Mouse (Mus musculus): ENCODE data around the gene Gm28374. TPM values are rescaled to one million over a fixed set of nuclear protein-coding genes. Genes with fewer than 3 reads are reported as not detected.

Gene Gm28374
- 1.0 to 1.4 TPM in 2 of 4 replicates, not detected in the others for total RNA-seq (2023; ENCODE audit: inconsistent age)

GRCm38 (mm10) chr19:6082156-6082555 is at the start of gene Gm28374:
Gene Gm28374 (minus strand): TSS chr19:6082256.

DNA sequence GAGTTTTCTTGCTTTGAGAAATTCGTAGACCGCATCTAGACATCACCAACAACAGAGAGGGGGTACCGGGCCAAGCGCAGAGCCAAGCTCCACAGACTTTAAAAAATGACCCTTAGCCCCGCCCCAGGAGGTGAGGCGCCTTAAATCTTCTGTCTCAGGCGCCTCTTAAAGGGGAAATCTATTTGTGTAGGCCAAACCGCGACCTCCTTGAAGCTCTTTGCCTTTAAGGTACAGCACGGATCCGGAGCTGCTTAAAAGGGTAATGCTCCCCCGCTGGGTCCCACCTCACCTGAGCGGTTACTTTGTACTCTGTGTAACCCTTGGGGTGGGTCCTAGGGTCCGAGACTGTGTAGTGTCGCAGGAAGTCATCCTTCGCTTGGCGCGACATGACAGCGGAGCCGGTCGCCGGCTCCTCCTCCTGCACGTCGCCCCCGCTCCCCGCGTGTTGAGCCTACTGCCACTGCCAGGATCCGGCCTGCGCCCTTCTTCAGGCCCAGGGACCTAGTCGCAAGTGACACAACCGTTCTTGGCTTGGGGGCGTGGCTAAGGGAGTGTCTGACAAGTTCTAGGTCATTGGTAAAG is 45.8 kb upstream of the Gm28374 start, which contains the start of gene Snx15:
Gene Snx15 (minus strand): TSS at position 545 of the 582 bp plus-strand sequence.

DNA sequence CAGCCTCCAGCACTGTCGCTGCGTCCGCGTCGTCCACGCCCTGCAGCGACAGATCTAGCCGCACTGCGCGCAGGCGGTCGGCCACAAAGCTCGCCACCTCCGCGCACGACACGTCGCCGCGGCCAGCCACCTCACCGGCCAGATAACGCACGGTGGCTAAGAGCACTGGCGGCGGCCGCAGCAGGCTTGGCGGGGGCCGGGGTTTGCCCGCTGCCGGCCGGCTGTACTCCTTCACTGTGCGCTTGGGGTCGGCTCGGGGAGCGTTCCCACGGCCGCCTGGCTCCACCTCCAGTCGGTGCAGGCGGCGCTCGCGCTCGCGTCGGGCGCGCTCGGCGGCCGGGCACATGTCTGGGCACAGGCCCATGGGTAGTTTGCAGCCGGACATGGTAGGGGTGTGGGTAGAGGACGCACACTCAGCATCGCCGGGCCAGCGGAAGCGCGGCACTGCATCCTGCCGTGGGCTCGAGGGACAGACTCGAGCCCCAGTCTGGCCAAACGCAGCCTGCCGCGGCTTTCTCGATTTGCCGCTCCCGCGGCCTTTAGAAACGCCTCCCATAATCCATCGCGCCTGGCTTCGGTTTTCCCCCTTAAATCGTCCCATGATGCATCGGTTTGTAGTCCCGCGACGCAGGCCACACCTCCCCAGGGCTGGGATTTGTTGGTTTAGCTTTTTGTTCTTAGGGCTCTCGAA is 36.1 kb upstream of the Gm28374 start, which contains the start of gene Sac3d1:
Gene Sac3d1 (minus strand): TSS at position 665 of the 691 bp plus-strand sequence.

DNA sequence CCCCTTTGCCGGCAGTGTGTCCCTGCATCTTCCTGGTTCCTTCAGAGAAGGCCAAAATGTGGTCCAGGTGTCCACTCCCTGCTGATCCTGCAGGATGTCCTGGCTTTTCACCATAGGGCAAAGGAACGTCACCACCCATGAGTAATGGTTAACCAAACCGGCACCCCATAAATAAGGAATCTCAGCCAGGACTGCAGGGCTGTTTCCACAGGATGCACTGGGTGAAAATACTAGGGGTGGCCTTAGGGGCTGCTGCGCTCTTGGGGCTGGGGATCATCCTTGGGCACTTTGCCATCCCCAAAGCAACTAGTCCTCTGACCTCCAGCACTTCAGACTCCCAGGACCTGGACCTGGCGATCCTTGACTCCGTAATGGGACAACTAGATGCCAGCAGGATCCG is 23.5 kb upstream of the Gm28374 start, which contains the start of gene Naaladl1:
Gene Naaladl1 (plus strand): TSS at position 197 of the 400 bp plus-strand sequence.

DNA sequence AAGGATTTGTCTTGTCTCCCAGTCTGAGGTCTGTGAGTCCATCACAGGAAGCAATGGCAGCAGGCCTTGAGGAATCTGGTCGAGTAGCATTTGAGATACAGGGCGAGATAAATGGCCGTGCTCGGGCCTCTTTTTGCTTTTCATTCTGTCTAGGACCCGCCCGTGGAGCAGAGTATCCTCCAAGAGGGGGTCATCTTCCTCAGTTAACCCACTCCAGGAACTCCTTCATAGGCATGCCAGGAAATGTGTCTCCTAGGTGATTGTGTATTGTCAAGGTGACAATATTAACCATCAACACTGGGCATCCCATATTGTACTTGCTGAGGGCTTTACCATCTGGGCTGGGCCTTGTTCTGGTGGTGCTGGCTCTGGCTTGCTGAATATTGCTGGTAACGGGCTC is 12.1 kb upstream of the Gm28374 start, which contains the start of gene AC131692.1:
Gene AC131692.1 (plus strand): TSS at position 301 of the 400 bp plus-strand sequence.

DNA sequence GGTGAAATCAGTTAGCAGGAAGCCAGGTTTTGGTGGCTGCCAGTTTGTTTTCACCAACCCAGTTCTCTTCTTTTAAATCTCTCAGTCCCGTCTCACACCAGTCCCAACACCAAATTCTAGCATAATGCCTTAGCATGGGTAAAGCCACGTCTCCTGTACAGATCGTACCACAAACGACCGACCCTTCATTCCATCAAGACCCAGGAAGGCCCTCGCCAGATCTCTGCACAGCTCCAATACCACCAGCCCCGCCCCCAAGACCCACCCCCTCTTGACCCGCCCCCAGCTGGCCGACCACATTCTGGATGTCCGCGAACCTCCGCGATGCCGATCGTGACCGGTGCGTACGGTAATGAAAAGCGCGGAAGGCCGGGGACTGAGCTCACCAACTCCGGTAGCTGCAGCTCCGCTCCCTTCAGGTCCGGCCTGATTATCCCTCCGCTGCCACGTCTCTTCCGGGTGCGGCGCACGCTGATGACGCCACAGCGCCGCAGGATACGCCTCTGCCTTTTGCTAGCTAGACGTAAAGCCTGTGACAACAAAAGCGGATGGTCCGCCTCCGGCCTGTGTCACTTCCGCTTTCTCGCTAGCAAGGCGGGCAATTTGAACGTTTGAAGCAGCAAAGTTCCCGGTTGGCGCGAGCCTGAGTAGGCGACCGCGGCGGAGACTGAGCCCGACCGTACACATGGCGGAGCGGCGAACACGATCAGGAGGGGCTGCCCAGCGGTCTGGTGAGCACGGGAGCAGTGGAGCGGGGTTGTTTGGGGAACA is 2.6 kb upstream of the Gm28374 start, which contains the start of the genes Zfpl1 and Cdca5:
Gene Zfpl1 (minus strand): TSS at position 479 of the 771 bp plus-strand sequence.
Gene Cdca5 (plus strand): TSS at position 506 of the 771 bp plus-strand sequence.

DNA sequence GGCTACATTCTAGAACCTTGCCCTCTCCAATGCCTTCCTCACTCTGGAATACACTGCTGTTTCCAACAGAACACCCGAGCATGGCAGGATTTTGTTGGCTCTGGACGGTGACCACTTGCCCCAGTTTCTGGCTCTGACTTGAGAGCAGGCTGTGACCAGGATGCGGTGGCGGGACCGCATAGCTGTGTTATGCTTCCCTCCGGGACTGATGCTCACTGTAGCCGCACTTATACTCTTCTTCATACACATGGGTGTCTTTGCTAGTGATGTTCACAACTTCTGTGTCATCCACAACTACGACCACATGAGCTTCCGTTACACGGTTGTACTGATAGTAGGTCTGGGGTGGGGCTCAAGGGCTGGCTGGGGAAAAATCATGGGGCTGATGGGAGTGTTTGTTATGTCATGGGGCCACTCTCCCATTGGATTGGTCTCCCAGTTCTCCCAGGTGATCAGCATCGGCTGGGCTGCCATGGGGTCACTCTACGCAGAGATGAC is 2.0 kb downstream of the Gm28374 start, which contains the start of gene Tmem262:
Gene Tmem262 (plus strand): TSS at position 51 of the 498 bp plus-strand sequence.

DNA sequence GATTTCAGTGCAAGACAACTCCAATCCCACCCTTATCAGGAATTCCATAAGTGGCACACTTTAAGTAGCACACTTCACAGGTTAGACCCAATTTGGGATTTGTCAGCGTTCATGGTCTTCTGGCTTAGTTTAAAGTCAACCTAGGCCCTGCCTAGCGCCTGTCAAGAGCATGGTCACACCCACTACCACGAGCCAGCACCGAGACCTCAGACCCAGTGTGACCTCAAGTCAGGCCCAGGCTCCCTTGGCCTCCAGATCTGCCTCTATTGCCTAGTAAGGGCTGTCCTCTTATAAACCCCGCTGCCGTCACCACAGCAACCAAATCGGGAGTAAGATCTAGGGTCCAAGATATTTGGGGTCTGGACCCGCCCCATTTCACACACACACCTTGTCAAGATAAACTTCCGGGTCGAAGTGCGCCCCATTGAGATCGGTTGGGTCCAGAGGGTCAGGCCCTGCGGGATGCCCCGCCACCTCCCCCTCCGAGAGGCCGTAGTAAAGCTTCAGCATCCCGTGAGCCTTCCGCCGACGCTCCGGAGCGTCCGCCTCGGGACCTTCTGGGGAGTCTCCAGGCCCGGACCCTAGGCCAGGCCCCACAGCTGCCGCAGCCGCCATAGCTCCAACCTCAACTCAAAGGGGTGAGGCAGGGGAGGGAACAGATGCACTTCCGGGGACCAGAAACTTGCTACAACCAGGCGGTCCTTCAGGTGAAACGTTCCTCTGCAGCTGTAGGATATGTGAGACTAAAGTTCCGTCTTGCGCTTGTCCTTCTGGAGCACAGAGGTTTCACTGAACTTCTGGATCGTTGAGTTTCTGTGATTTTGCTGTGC is 5.3 kb downstream of the Gm28374 start, which contains the start of gene Vps51:
Gene Vps51 (minus strand): TSS at position 668 of the 830 bp plus-strand sequence.

GRCm38 (mm10) chr19:6067724-6068415 is 14.2 kb downstream of the Gm28374 start, which contains the start of gene Tm7sf2:
Gene Tm7sf2 (minus strand): TSS chr19:6068373.

GRCm38 (mm10) chr19:6061021-6061533 is 21.0 kb downstream of the Gm28374 start, which contains the start of gene Znhit2:
Gene Znhit2 (plus strand): TSS chr19:6061192.

GRCm38 (mm10) chr19:6057313-6058096 is 24.6 kb downstream of the Gm28374 start, which contains the start of the genes Mrpl49 and Fau:
Gene Mrpl49 (minus strand): TSS chr19:6057785.
Gene Fau (plus strand): TSS chr19:6057844.

GRCm38 (mm10) chr19:6046294-6047153 is 35.5 kb downstream of the Gm28374 start, which contains the start of gene Syvn1:
Gene Syvn1 (plus strand): TSS chr19:6046576.

Other genes with a start within 250 kb of the Gm28374 start
- gene Frmd8, start 207.0 kb downstream of the Gm28374 start, total RNA-seq (2023; ENCODE audit: inconsistent age): 29.4 to 40.1 TPM (median 35.7 TPM) in 4 replicates
- 21.3 to 29.7 TPM (median 22.3 TPM) in 4 replicates for gene Slc25a45, start 204.4 kb downstream of the Gm28374 start, total RNA-seq (2023; ENCODE audit: inconsistent age)
- 1.9 to 2.7 TPM (median 2.6 TPM) in 4 replicates for gene Tigd3, start 188.1 kb downstream of the Gm28374 start, total RNA-seq (2023; ENCODE audit: inconsistent age)
- gene Dpf2, start 169.2 kb downstream of the Gm28374 start, total RNA-seq (2023; ENCODE audit: inconsistent age): 161 to 182 TPM (median 167 TPM) in 4 replicates
- gene Cdc42ep2, start 157.4 kb downstream of the Gm28374 start, total RNA-seq (2023; ENCODE audit: inconsistent age): 0.29 to 0.69 TPM (median 0.35 TPM) in 3 of 4 replicates, not detected in the other
- gene Pola2, start 118.1 kb downstream of the Gm28374 start, total RNA-seq (2023; ENCODE audit: inconsistent age): 73.1 to 80.6 TPM (median 74.2 TPM) in 4 replicates
- not detected in 4 replicates for gene Slc22a20, start 96.1 kb downstream of the Gm28374 start, total RNA-seq (2023; ENCODE audit: inconsistent age)
- 82.1 to 108 TPM (median 91.6 TPM) in 4 replicates for gene Capn1, start 66.4 kb downstream of the Gm28374 start, total RNA-seq (2023; ENCODE audit: inconsistent age)
- gene Syvn1, start 35.7 kb downstream of the Gm28374 start, total RNA-seq (2023; ENCODE audit: inconsistent age): 176 to 196 TPM (median 188 TPM) in 4 replicates
- 14.5 to 19.1 TPM (median 18.6 TPM) in 4 replicates for gene Mrpl49, start 24.5 kb downstream of the Gm28374 start, total RNA-seq (2023; ENCODE audit: inconsistent age)
- 3,370 to 3,487 TPM (median 3,432 TPM) in 4 replicates for gene Fau, start 24.4 kb downstream of the Gm28374 start, total RNA-seq (2023; ENCODE audit: inconsistent age)
- 11.7 to 16.6 TPM (median 12.9 TPM) in 4 replicates for gene Znhit2, start 21.1 kb downstream of the Gm28374 start, total RNA-seq (2023; ENCODE audit: inconsistent age)
- gene Tm7sf2, start 13.9 kb downstream of the Gm28374 start, total RNA-seq (2023; ENCODE audit: inconsistent age): 9.3 to 20.4 TPM (median 16.4 TPM) in 4 replicates
- 88.4 to 98.7 TPM (median 94.0 TPM) in 4 replicates for gene Vps51, start 5.0 kb downstream of the Gm28374 start, total RNA-seq (2023; ENCODE audit: inconsistent age)
- gene Tmem262, start 2.2 kb downstream of the Gm28374 start, total RNA-seq (2023; ENCODE audit: inconsistent age): not detected in 4 replicates
- 52.4 to 58.0 TPM (median 54.3 TPM) in 4 replicates for gene Zfpl1, start 2.7 kb upstream of the Gm28374 start, total RNA-seq (2023; ENCODE audit: inconsistent age)
- gene Cdca5, start 2.7 kb upstream of the Gm28374 start, total RNA-seq (2023; ENCODE audit: inconsistent age): 1.4 to 3.9 TPM (median 2.2 TPM) in 4 replicates
- gene AC131692.1, start 12.2 kb upstream of the Gm28374 start, total RNA-seq (2023; ENCODE audit: inconsistent age): not detected in 4 replicates
- not detected in 4 replicates for gene Naaladl1, start 23.5 kb upstream of the Gm28374 start, total RNA-seq (2023; ENCODE audit: inconsistent age)
- 8.1 to 10.4 TPM (median 8.8 TPM) in 4 replicates for gene Sac3d1, start 36.4 kb upstream of the Gm28374 start, total RNA-seq (2023; ENCODE audit: inconsistent age)
- gene Snx15, start 46.0 kb upstream of the Gm28374 start, total RNA-seq (2023; ENCODE audit: inconsistent age): 28.8 to 34.9 TPM (median 32.1 TPM) in 4 replicates
- gene Batf2, start 58.7 kb upstream of the Gm28374 start, total RNA-seq (2023; ENCODE audit: inconsistent age): not detected in 4 replicates
- 28.2 to 35.1 TPM (median 33.3 TPM) in 4 replicates for gene Arl2, start 59.3 kb upstream of the Gm28374 start, total RNA-seq (2023; ENCODE audit: inconsistent age)
- not detected in 4 replicates for gene Majin, start 102.1 kb upstream of the Gm28374 start, total RNA-seq (2023; ENCODE audit: inconsistent age)
- gene Gpha2, start 144.1 kb upstream of the Gm28374 start, total RNA-seq (2023; ENCODE audit: inconsistent age): not detected in 4 replicates
- gene Ppp2r5b, start 153.6 kb upstream of the Gm28374 start, total RNA-seq (2023; ENCODE audit: inconsistent age): 23.9 to 27.8 TPM (median 25.9 TPM) in 4 replicates
- 163 to 191 TPM (median 175 TPM) in 4 replicates for gene Atg2a, start 159.4 kb upstream of the Gm28374 start, total RNA-seq (2023; ENCODE audit: inconsistent age)
- gene Ehd1, start 194.5 kb upstream of the Gm28374 start, total RNA-seq (2023; ENCODE audit: inconsistent age): 247 to 254 TPM (median 253 TPM) in 4 replicates
- 13.9 to 18.0 TPM (median 15.4 TPM) in 4 replicates for gene Cdc42bpg, start 224.2 kb upstream of the Gm28374 start, total RNA-seq (2023; ENCODE audit: inconsistent age)

All from B cell, adult (primary cell).